Mouse (Mus musculus): Measurements from ENCODE around the gene Vps18. TPM values are rescaled to one million over a fixed set of nuclear protein-coding genes. Genes with fewer than 3 reads are reported as not detected.

Gene Vps18
- polyA plus RNA-seq (2012; rRNA removed), result 4.1 and 4.5 TPM in 2 replicates

DNA sequence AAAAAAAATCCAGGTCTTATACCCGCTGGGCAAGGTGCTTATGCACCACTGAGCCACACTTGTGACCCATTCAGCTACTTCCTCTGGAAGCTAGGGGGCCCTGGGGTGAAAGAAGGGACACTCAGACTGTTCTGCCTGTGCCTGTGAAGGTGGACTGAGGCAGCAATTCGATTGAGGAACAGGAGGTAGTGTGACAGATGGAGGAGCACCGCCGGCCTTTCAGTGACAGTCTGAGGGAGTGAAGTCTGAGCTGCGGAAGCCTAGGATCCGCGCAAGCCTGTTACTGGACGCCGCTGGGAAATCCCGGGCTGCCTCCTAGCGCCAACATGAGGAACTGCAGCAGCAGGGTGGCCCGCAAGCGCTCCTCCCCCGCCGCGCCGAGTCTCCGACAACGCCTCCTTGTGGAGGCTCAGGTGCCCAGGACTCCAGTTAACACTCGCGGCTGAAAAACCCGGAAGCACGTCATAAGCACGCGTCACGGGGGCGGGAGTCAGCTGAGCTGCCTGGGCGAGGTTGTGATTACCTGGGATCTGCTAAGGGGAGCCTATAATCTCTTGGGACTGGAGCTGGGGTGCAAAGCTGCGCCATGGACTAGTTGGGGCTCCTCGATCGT is at the start of gene Vps18:
Gene Vps18 (plus strand): TSS at position 471 of the 613 bp plus-strand sequence.

DNA sequence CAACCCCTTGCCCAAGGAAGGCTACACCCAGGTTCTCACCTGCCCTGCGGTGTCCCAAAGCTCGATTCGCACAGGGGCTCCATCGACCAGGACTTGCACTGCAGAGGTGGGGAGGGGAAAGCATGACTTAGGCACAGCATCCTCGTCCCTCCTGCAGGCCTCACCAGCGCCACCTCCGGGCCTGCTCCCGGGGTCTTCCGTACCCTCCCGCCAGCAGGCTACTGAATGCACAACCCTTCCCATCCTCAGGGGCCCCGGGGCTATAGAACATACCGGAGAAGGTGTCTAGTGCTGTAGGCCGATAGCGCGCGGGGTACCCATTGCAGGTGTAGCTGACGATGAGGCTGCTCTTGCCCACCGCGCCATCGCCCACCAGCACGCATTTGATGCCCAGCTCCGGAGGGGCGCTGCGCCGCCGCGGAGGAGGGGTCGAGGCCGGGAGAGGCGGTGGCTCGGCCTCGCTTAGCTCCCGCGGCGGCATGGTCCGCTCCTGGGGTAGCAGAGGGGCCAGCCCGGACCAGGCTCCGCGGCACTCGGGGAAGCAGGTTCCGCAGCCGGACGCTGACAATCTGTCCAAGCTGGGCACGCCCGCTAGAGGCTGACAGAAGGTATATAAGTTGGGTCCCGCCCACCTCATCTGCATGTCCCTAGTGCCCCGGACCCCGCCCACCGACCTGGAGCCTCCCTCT is 17.8 kb upstream of the Vps18 start, which contains the start of gene Rhov:
Gene Rhov (minus strand): TSS at position 630 of the 689 bp plus-strand sequence.

GRCm38 (mm10) chr2:119325568-119326143 is 37.1 kb downstream of the Vps18 start, which contains the start of gene Dll4:
Gene Dll4, plus strand, starts transcription at chr2:119325784.

Other genes with a start within 250 kb of the Vps18 start
- gene Knl1, start 241.6 kb upstream of the Vps18 start, polyA plus RNA-seq (2012; rRNA removed), result 2.6 and 3.0 TPM in 2 replicates
- 9.2 and 10.7 TPM in 2 replicates for gene Rad51, start 175.9 kb upstream of the Vps18 start, polyA plus RNA-seq (2012; rRNA removed)
- 19.7 and 22.1 TPM in 2 replicates for gene Rmdn3, start 131.7 kb upstream of the Vps18 start, polyA plus RNA-seq (2012; rRNA removed)
- 92.5 and 95.7 TPM in 2 replicates for gene Gchfr, start 121.0 kb upstream of the Vps18 start, polyA plus RNA-seq (2012; rRNA removed)
- 0.01 TPM in 2 replicates for gene Gm14137, start 114.2 kb upstream of the Vps18 start, polyA plus RNA-seq (2012; rRNA removed)
- gene Zfyve19, start 80.1 kb upstream of the Vps18 start, polyA plus RNA-seq (2012; rRNA removed), result 16.9 and 24.4 TPM in 2 replicates
- gene Dnajc17, start 79.9 kb upstream of the Vps18 start, polyA plus RNA-seq (2012; rRNA removed), result 7.8 and 9.4 TPM in 2 replicates
- 0.07 TPM in 1 of 2 replicates, not detected in the other for gene Ppp1r14d, start 58.8 kb upstream of the Vps18 start, polyA plus RNA-seq (2012; rRNA removed)
- 0.55 and 0.64 TPM in 2 replicates for gene Spint1, start 51.4 kb upstream of the Vps18 start, polyA plus RNA-seq (2012; rRNA removed)
- gene Rhov, start 17.5 kb upstream of the Vps18 start, polyA plus RNA-seq (2012; rRNA removed), result 0.08 and 0.11 TPM in 2 replicates
- 2.2 and 2.8 TPM in 2 replicates for gene Dll4, start 37.0 kb downstream of the Vps18 start, polyA plus RNA-seq (2012; rRNA removed)
- 0.37 and 0.55 TPM in 2 replicates for gene Chac1, start 62.5 kb downstream of the Vps18 start, polyA plus RNA-seq (2012; rRNA removed)
- gene Ino80, start 188.9 kb downstream of the Vps18 start, polyA plus RNA-seq (2012; rRNA removed), result 3.6 and 4.2 TPM in 2 replicates